Mouse (Mus musculus) adipocyte (in vitro differentiated cells): ENCODE results near the gene Fes.

Experiments
- DNase-seq: peaks from one replicate; pipeline ENCODE4 v3.0.0-alpha.2; 2016; ENCODE audit warnings: low spot score

Fes gene

DNA sequence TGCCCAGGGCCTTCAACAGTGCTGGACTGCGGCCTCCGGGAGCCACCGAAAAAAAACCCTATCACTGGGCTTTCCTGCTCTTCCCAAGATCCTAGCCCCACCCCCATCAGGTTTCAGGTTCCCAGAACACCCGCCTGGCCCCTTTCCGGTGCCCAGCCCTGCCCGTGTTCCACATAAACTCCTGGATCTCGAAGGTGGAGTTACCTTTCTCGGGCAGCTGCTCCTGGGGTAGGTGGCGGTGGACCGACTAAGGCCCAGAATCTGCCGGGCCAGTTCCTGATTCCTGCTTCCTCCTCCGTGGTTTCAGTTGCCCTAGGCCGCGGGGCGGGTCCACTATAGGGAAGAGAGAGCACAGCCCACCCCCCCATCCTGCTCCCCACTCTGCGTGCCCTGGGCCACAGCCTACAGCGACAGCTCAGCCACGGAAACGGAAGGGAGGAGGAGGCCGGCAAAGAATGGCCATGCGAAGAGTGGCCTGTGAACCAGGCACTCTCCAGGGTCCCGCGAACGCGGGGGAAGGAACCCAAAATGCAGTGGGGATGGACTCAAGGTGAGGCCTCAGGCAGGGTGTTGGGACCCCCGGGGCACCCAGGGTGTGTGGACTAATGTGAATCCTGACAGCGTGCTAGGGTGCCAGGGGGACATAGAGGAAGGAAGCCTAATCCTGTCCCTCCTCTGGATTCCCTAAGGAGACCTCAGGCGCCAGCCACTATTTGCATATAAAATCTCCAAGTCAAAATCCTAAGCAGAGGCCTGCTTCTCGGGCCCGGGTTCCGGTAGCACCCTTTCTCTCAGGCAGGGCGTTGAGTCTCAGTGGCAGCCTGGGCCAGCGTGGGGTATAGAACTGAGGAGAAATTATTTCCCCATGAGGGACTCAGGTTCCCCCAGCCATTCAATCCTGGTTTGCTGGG lies at the start of gene Fes:
Fes (minus strand) TSS at position 314 of the 911 bp plus-strand sequence.
- no peak for DNase-seq

DNA sequence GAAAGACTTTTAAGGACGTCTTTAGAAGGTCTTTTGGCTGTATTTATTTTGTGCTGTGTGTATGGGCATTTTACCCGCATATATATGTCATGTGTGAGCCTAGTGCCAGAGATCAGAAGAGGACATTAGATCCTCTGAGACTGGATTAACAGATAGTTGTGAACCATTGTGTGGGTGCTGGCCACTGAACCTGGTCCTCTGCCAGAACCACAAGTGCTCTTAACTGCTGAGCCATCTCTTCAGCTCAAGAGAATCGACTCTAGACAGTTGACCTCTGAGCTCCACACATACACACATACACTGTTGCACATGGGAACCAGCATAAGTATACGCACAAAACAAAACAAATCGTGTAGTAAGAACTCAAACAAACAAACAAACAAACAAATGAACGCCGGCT lies 48.8 kb upstream of the Fes start:
- DNase-seq: no peak

DNA sequence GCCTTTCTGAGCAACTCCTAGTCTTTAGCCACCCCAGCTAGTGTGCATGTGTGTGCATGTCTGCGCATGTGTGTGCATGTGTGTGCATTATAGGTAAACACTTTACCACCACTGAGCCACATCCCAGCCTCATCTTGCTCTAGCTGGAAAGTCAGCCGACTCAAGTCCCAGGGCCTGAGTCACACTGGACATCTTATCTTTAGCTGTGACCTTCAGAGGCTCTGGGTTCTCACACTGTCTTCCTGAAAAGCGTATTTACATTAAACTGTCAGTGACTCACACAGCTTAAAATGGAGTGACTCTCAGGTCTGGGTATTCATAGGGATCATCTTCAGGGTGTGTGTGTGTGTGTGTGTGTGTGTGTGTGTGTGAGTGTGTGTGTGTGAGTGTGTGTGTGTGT lies 47.8 kb upstream of the Fes start:
- no peak for DNase-seq

DNA sequence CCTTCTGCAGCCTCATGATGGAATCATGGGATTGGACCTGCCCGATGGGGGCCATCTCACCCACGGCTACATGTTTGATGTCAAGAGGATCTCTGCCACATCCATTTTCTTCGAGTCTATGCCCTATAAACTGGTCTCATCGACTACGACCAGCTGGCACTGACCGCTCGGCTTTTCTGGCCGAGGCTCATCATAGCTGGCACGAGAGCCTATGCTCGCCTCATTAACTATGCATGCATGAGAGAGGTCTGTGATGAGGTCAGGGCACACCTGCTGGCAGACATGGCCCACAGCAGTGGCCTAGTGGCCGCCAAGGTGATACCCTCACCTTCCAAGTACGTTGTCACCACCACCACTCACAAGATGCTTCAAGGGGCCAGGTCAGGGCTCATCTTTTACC lies 41.9 kb upstream of the Fes start:
- no peak for DNase-seq

DNA sequence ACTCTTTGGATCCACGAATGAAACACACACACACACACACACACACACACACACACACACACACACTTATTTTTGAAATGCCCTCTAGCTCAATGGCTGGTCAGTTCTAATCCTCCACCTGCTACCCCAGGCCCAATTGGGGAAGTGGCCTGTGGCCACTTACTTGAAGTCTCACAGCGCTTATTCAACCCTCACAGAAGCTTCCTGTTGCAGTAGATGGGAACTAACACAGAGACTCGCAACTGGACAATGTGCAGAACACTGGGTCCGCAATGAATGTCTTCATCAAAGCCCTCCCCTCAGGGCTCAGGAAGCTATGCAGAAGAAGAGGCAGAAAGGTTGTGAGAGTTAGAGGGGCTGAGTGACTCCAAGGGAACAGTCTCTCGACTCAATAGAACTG lies 40.0 kb upstream of the Fes start:
- no peak for DNase-seq

DNA sequence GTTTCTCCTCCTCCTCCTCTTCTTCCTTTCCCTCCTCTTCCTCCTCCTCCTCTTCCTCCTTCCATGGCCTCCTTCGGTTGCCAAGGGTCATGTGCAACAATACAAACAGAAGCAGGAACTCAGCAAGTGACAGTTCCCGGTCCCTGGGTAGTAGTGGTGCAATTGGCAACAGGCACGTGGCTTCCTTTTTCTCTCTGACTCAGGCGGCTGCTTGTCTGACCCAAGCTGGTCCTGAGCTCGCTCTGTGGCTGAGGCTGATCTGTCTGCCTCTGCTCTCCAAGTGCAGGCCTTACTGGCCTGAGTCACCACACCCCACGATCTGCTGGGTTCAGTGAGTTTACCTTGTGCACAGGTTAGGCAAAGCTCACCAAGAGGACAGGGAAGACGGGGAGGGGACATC lies 38.6 kb upstream of the Fes start:
- DNase-seq: peak; percentile 33

DNA sequence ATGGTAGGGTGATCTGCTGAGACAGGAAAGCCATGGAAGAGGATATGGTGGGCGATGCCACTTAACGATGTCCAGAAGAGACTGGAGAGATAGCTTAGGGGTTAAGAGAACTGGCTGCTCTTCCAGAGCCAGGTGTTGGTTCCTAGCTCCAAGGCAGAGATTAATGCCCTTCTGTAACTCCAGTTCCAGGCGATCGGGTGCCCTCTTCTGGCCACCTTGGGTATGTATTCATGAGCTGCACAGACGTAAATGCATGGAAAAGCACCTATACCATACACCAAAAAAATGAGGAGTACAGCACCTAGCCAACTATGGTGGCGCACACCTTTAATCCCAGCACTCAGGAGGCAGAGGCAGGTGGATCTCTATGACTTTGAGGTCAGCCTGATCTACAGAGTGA lies 37.0 kb upstream of the Fes start:
- no peak for DNase-seq

DNA sequence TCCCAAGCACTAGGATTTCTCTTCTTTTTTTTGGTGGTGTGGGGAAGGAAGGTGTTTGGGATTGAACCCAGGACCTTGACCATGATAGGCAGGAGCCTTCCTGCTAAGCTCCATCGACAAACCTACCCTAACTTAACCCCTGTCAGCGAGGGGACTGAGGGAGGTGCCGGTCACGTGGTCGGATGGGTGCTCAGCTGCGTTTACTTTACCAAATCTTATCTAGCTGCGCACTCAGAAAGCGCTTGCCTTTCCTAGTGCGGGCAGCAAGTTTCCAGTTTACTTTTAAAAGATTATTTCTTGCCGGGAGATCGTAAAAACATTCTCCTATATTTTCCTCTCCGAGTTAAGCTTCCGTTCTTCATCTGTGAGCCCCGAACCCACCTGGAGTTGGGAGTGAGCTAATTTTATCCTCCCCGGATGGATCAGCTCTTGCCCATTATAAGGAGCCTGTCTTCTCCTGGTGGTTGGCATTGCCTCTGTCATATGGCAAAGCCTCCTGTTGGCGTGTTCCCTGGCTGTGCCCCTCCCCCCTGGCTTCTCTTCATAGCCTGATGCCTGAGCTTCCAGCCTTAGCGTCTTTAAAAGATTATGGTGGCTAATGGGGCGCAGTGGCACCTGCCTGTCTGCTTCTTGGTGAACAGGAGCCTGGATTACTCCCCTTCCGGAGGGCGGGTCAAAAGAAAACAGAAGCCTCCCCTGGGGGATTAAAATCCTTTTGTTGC lies 35.2 kb upstream of the Fes start:
- DNase-seq: no peak

DNA sequence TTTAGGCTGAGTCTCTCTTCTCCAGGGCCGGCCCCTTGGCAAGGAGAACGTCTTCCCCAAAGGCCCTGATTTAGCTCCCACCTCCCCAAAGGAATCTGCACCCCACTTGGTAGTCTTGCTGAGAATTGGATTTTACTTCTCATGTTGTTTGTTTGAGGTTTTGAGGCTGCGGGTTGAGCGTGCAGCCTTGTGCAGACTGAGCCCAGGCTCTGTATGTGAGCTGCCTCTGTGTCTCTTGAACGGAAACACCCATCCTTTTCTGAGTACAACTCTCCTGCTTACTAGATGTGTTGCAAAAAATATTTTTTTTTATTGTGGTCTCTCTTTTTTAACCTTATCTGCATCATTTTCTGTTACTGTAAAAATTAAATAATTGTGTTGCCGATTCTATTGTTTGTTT lies 33.8 kb upstream of the Fes start:
- no peak for DNase-seq

DNA sequence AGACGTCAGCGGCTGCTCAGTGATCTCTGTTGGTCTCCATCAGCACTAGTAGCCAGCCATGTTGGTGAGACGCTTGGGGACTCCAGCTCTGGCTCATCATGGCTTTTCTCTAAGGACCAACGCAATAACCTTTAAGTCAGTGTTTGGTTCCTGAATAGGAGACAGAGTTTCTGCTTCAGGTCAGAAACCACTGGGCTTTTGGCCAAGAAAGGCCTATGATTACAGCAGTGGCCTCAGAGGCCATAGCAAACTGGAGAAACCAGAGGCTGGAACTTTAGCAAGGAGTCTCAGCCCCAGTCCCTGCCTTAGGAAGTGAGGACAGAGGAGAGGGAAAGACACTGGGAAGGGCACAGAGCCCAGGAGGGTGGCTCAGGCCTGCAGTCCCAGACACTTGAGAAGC lies 32.8 kb upstream of the Fes start:
- peak; percentile 71 for DNase-seq

DNA sequence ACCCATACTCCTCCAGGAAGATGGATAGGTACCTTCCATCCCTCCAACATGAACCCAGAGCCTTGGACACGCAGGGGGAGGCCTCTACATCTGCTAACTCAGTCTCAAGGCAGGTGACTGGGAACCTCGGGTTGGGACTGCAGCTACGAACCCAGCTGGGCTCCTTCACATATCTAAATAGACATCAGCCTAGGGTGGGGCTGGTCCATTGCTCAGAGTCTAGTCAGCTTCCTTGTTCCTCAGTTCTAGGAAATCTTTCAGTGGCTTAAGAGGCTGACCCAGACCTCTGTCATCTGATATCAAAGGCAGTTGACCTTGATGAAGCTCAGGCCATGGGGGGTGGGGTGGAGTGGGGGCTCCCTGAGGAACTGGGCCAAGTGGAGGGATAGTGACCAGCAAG lies 31.5 kb upstream of the Fes start:
- no peak for DNase-seq

DNA sequence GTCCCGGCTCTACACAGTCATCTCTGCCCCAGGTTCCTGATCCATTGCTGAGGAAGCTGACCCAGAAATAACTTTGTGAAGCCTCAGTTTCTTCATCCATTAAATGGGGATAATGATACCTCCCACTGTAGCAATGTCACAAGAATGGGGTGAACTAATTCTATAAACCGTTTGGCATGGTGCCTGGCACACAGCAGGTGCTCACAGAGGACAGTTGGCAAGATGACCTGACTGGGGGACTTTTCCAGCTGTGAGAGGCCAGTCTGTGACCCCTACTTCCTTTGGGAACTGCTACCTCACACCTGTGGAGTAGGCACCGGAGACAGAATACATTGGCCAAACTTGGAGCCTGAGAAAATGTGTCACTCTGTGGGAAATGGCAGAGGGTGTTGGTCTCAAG lies 30.3 kb upstream of the Fes start:
- no peak for DNase-seq

DNA sequence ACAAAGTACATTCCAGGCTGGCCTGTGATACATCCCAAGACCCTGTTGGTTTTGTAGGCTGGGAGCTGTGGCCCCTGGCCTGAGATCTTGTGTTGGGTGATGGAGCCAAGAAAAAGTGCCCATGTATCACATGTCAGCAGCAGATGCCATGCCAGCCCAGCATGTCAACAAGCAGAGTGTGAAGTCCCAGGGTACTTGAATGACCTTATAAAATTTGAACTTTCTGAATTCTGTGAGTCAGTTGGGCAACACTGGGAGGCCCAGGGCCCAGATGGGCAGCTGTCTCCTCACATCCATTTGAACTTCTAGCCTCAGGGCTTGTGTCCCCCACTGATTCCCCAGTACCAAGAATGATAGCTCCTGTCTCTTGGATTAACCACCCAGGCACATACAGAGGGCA lies 29.9 kb upstream of the Fes start:
- peak; percentile 54 for DNase-seq

DNA sequence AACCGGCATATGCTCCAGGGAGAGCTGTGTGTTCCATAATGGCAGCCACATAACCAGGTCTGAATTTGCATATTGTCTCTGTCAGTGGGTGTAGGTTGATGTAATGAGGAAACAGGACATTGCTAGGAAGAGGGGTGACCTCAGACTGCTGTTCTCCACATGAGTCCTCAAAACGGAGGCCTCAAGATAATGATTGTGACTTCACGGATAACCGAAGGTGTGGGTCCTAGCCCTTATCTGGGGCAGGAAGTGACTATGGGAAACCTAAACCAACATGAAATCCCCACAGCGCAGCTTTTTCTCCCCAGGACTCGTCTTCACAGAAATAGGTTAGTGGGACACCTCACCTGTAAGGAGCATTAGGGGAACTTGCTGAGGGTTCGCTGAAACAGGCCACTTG lies 29.2 kb upstream of the Fes start:
- DNase-seq: no peak

DNA sequence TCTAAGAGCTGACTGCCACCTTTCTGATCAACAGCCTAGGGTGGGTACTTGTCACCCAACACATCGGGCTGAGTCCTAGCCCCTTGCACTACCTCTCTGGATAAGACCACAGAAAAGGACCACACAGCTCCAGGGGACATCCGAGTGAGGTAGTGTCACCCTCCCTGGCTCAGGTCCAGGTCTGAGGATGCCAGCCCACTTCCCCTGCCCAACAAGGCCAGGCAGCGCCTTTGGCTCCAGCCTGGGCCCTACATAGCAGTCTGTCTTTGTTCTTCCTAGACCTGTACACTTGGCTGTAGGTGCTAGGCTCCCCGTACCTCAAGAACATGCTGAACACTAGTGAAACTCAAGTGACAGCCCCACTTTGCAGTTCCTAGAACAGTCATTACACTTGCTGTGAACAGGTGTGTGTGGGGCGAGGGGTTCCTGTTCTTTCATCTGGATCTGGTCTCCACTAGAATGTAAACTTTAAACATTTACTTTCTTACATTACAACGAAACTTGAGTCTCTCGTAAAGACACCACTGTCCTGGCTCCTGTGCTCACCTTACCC lies 26.6 kb upstream of the Fes start:
- no peak for DNase-seq

DNA sequence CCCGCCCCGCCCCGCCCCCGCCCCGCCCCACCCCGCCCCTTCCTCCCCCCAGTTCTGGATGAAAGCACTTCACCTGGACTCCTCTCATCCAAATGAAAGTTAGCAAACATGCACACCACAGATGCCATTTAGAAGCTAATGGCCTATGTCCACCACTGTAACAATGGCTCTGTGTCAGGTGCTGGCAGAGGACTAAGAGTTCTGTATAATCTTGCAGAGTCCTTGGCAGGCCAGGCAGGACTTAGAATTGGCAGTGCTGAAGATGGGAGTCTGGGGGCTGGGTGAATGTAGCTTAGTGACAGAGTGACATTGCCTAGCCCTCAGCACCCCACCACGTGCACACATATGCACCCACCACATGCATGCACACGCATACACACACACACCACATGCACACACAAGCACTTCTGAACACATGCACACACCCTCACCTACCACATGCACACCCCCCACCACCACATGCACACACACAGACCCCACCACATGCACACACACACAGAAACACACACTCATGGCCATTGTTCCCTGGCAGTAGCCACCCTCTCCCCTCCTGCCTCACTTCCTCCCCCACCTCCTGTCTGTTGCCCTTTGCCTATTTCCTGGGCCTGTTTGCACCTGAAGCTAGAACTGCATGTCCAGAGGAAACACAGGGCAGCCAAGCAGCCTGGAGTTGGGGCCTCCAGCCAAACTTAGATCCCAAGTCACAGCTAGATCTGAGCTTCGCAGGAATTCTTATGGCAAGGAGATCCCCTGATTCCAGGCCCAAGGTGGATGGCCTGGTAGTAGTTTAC lies 26.0 kb upstream of the Fes start:
- DNase-seq: peak; percentile 13

DNA sequence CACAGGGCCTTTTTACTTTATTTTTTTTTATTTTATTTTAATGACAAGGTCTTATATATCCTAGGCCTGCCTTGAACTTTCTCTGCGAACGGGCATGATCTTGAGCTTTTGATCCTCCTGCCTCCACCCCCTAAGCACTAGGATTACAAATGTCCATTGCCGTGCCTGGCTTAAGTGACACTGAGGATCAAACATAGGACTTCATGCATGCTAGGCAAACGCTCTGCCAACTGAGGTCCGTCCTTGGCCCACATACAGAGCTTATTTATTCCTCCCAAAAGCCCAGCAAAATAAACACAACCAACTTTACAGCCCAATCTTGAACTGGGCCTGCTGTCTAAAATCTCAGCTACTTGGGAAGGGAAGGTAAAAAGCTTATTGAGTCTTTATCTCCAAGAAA lies 25.0 kb upstream of the Fes start:
- DNase-seq: no peak

DNA sequence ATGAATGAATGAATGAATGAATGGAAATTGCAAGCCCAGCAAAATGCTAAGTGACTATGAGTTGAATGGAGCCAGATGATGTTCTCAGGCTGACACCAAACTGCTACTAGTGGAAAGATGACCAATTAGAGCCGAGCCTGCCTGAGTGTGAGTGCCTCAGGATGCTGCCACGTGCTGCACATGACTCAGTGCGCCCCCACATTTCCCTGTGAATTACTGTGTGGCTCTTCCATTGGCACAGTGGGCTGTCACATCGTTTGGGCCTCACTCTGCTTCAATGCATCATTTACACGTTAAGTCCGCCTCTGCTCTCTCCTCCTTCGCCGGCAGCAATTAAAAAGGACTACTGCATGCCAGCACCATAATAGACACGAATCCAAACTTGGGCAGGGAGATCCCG lies 24.5 kb upstream of the Fes start:
- no peak for DNase-seq

DNA sequence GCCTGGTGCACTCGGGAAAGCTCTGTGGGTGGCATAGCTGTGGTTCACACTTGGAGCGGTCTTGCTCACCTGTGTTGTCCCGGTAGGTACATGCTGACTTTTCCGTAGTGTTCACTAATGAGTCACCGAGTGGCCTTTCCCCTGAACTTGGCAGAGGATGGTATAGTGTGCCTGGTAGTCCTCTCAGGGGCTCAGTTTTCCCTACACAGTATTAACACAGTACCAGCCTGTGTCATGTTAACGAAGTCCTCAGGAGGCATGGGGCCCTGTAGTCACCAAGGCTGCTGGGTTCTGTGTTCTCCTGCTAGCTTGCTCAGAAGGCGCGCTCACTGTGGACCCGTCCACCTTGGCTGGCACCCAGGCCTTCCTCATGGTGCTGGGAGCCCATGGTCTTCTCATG lies 22.6 kb upstream of the Fes start:
- DNase-seq: no peak

DNA sequence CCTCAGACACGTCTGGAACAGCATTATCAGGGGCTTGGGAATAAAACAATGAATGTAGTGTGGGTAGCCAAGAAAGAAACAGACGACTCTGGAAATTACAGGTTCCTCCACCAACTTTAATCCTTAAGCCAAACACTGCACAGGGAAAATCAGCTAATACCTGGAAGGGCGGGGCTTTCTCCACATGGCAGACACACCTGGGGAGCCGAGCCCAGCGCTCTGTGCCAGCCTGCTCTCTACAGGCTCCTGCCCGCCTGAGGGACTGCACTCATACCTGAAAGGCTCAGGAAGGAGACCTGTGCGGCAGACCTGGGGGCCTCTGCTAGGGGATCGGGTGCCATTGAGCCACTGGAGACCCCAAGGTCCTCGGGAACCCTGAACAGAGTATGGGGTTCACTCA lies 20.0 kb upstream of the Fes start:
- no peak for DNase-seq

DNA sequence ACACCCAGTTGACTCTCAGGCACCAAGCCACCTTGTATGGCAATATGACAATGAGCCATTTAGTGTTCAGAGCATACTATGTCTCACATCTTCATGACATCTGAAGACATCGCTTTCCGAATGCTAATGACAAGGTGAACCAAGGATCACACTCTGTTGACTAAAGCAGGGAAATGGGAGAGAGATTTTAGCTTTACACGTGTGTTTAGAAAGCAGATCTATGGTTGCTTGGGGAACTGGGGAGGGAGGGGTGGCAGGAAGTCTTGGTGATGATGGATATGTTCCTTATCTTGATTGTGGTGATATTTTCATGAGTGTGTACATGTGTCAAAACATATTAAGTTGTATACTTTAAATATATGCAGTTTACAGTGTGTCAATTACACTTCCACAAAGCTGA lies 18.4 kb upstream of the Fes start:
- DNase-seq: no peak

DNA sequence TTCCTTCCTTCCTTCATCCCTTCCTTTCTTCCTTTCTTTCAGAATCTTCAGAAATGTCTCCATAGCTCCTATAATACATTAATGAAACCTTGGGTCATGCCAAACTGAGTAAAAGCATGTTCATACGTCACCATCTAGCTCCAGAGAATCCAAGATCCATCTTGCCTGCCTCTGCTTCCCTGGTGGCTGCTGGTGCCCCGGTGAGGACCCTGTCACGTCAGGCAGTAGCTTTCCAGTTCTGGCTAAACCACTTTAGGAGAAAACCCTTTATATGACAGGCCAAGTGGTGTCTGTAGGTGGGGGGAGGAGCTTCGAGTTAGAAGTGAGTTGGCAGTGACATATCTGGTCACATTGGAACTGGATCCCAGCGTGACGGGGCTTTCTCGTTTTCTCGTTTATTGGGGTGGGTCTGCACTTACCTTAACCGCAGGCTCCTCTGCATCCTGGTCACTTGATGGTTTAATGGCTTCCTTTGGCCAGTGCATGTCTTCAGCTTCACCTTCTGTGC lies 17.5 kb upstream of the Fes start, which contains the start of gene Furin:
Furin (minus strand) TSS at position 249 of the 508 bp plus-strand sequence.
- DNase-seq: no peak
